Mouse (Mus musculus): ENCODE results near the gene Mthfr.
"Not testable (repeated sequence)": the region's sequence is repeated elsewhere in the genome, so short reads cannot be mapped to it uniquely, and the experiment has no call there.

Mthfr gene

GRCm38 (mm10) chr4:148040029-148040830, 1.4 kb downstream of the Mthfr start:
- no peak for DNase-seq (ENCODE audit: extremely low read depth, low read depth)

GRCm38 (mm10) chr4:148040933-148041610, 2.2 kb downstream of the Mthfr start:
- peak; percentile 24 for DNase-seq (ENCODE audit: extremely low read depth, low read depth)

- DNase-seq (ENCODE audit: extremely low read depth, low read depth), result no peak
These were observed 2.8 kb downstream of the Mthfr start for GRCm38 (mm10) chr4:148041611-148042191.

GRCm38 (mm10) chr4:148043327-148043726, 4.5 kb downstream of the Mthfr start:
- not testable (repeated sequence) for DNase-seq (ENCODE audit: extremely low read depth, low read depth)

- DNase-seq (ENCODE audit: extremely low read depth, low read depth), result no peak
These were observed 5.2 kb downstream of the Mthfr start for GRCm38 (mm10) chr4:148044113-148044512.

GRCm38 (mm10) chr4:148046450-148047031, 7.7 kb downstream of the Mthfr start:
- peak; percentile 97 for DNase-seq (ENCODE audit: extremely low read depth, low read depth)

- DNase-seq (ENCODE audit: extremely low read depth, low read depth), result not testable (repeated sequence)
These were observed 11.6 kb downstream of the Mthfr start for GRCm38 (mm10) chr4:148050396-148050914.

- DNase-seq (ENCODE audit: extremely low read depth, low read depth), result no peak
These were observed 12.3 kb downstream of the Mthfr start for GRCm38 (mm10) chr4:148051046-148051776.

GRCm38 (mm10) chr4:148051886-148052285, 13.0 kb downstream of the Mthfr start:
- DNase-seq (ENCODE audit: extremely low read depth, low read depth), result no peak

GRCm38 (mm10) chr4:148052976-148053375, 14.1 kb downstream of the Mthfr start:
- no peak for DNase-seq (ENCODE audit: extremely low read depth, low read depth)

GRCm38 (mm10) chr4:148053417-148053920, 14.6 kb downstream of the Mthfr start:
- DNase-seq (ENCODE audit: extremely low read depth, low read depth), result no peak

GRCm38 (mm10) chr4:148054961-148055695, 16.3 kb downstream of the Mthfr start:
- no peak for DNase-seq (ENCODE audit: extremely low read depth, low read depth)

GRCm38 (mm10) chr4:148056246-148056645, 17.4 kb downstream of the Mthfr start:
- no peak for DNase-seq (ENCODE audit: extremely low read depth, low read depth)

- no peak for DNase-seq (ENCODE audit: extremely low read depth, low read depth)
These were observed 17.9 kb downstream of the Mthfr start for GRCm38 (mm10) chr4:148056801-148057200.

GRCm38 (mm10) chr4:148057661-148058209, 18.9 kb downstream of the Mthfr start:
- no peak for DNase-seq (ENCODE audit: extremely low read depth, low read depth)

GRCm38 (mm10) chr4:148058218-148058819, 19.4 kb downstream of the Mthfr start:
- no peak for DNase-seq (ENCODE audit: extremely low read depth, low read depth)

- DNase-seq (ENCODE audit: extremely low read depth, low read depth), result no peak
These were observed 20.1 kb downstream of the Mthfr start for GRCm38 (mm10) chr4:148058993-148059392.

GRCm38 (mm10) chr4:148060120-148061085, 21.5 kb downstream of the Mthfr start:
- DNase-seq (ENCODE audit: extremely low read depth, low read depth), result no peak

Data from MEL-GATA-1-ER (cell line).